Mouse (Mus musculus) forebrain, embryonic 12.5 days (tissue): ENCODE results near the gene C1qtnf12. TPM values are rescaled to one million over a fixed set of nuclear protein-coding genes. Genes with fewer than 3 reads are reported as not detected.

Source experiments
- ATAC-seq: fragments of 200-750 bp; cut with Nextera tagmentation; 2 replicates; pipeline ENCODE4 v1.8.0; 2017; ENCODE audit warnings: moderate TSS enrichment; ENCODE audit not compliant: low FRiP score
- H3K27ac ChIP-seq: fragments of 300-500 bp; sonication (generic); 2 replicates; pipeline ENCODE4 v1.5.1; 2016; ENCODE audit warnings: mild to moderate bottlenecking
- H3K27me3 ChIP-seq: fragments of 300-500 bp; sonication (generic); 2 replicates; pipeline ENCODE4 v1.6.1; 2016; ENCODE audit warnings: mild to moderate bottlenecking
- H3K36me3 ChIP-seq: fragments of 300-500 bp; sonication (generic); replicated peaks from 2 replicates; pipeline ENCODE4 v1.6.1; 2016; ENCODE audit warnings: mild to moderate bottlenecking
- H3K4me1 ChIP-seq: fragments of 300-500 bp; sonication (generic); 2 replicates; pipeline ENCODE4 v1.6.1; 2016
- H3K4me2 ChIP-seq: fragments of 300-500 bp; sonication (generic); 2 replicates; pipeline ENCODE4 v1.6.1; 2016; ENCODE audit warnings: mild to moderate bottlenecking, moderate library complexity
- H3K4me3 ChIP-seq: fragments of 300-500 bp; sonication (generic); replicated peaks from 2 replicates; pipeline ENCODE4 v1.5.1; 2016; ENCODE audit warnings: mild to moderate bottlenecking
- H3K9ac ChIP-seq: fragments of 300-500 bp; sonication (generic); 2 replicates; pipeline ENCODE4 v1.6.1; 2016; ENCODE audit warnings: mild to moderate bottlenecking
- H3K9me3 ChIP-seq: fragments of 300-500 bp; sonication (generic); 2 replicates; pipeline ENCODE4 v1.6.1; 2016
- WGBS: fragments of 180-500 bp; shearing (Covaris S2); methylation state at CpG from one replicate; pipeline ENCODE4 v1.1.7; 2016; 5-methylcytosine and 5-hydroxymethylcytosine counted together
- polyA plus RNA-seq: library from polyadenylated mRNA; unstranded; fragments of >200 nt; fragmentation: Nextera tagmentation; extraction: Ambion mirVana; gene quantifications from 2 replicates; pipeline ENCODE4 v1.2.1, GENCODE M21; 2016

C1qtnf12 gene
- polyA plus RNA-seq: 10.9 and 11.6 TPM in 2 replicates

GRCm38 (mm10) chr4:155962167-155962971 lies at the start of gene C1qtnf12:
Gene C1qtnf12 (plus strand): TSS chr4:155962318.
- Histone ChIP-seq H3K27me3 (no peaks in the 10 kb centered on the region), H3K36me3 (peaks cover 40% of the 10 kb centered on the region), H3K4me2 (peak within 1 kb of the TSS; percentile 90), H3K4me1 (peaks cover 23% of the 10 kb centered on the region), H3K27ac (peak within 1 kb of the TSS; percentile 66), H3K9me3 (no peaks in the 10 kb centered on the region), H3K9ac (peak within 1 kb of the TSS; percentile 74), H3K4me3 (peak within 1 kb of the TSS; percentile 45)
- WGBS: under 1% methylated on average over 41 of the region's 42 CpGs
- peak; percentile 72 for ATAC-seq

GRCm38 (mm10) chr4:155932031-155932430 lies 30.1 kb upstream of the C1qtnf12 start:
- Histone ChIP-seq H3K27ac (no peak overlapping the region), H3K9ac (no peak overlapping the region), H3K9me3 (0 out of 2 replicates have a peak, but pooled peaks cover 2% of the 10 kb centered on the region), H3K27me3 (peaks cover 10% of the 10 kb centered on the region; the same call in 1 of the 2 replicates), H3K36me3 (no peaks in the 10 kb centered on the region), H3K4me1 (no peaks in the 10 kb centered on the region), H3K4me3 (no peak overlapping the region), H3K4me2 (no peak overlapping the region)
- WGBS: 62% methylated on average over 1 of the region's 1 CpGs
- ATAC-seq: no peak

- 2% methylated on average over 17 of the region's 17 CpGs for whole genome bisulfite sequencing
- Histone ChIP-seq H3K9ac (peak overlapping the region; percentile 95), H3K4me1 (peaks cover 18% of the 10 kb centered on the region), H3K36me3 (peaks cover 18% of the 10 kb centered on the region), H3K27ac (peak overlapping the region; percentile 82), H3K27me3 (peaks cover 7% of the 10 kb centered on the region; the same call in 1 of the 2 replicates), H3K4me3 (peak overlapping the region; percentile 99), H3K4me2 (peak overlapping the region; percentile 95), H3K9me3 (no peaks in the 10 kb centered on the region)
- peak; percentile 59; the same call in 1 of the 2 replicates for ATAC-seq
Measured at GRCm38 (mm10) chr4:155943049-155943452, 19.1 kb upstream of the C1qtnf12 start.

- Histone ChIP-seq H3K27ac (peak within 1 kb of the TSS; percentile 82), H3K9ac (peak within 1 kb of the TSS; percentile 95), H3K36me3 (peaks cover 24% of the 10 kb centered on the region), H3K9me3 (no peaks in the 10 kb centered on the region), H3K4me1 (peaks cover 18% of the 10 kb centered on the region), H3K4me2 (peak within 1 kb of the TSS; percentile 95), H3K4me3 (peak within 1 kb of the TSS; percentile 99), H3K27me3 (peaks cover 7% of the 10 kb centered on the region; the same call in 1 of the 2 replicates)
- ATAC-seq: peak; percentile 99
- WGBS: under 1% methylated on average over 85 of the region's 85 CpGs
Measured at GRCm38 (mm10) chr4:155943534-155944249, 18.4 kb upstream of the C1qtnf12 start, which contains the start of gene Ube2j2. Gene Ube2j2 (plus strand): TSS chr4:155943831.

GRCm38 (mm10) chr4:155944271-155944670 lies 17.8 kb upstream of the C1qtnf12 start:
- WGBS: under 1% methylated on average over 17 of the region's 17 CpGs
- H3K9me3 ChIP-seq: no peaks in the 10 kb centered on the region
- H3K9ac ChIP-seq: peak overlapping the region; percentile 95
- ATAC-seq: no peak
- peak overlapping the region; percentile 82; the same call in 1 of the 2 replicates for H3K27ac ChIP-seq
- peak overlapping the region; percentile 95 for H3K4me2 ChIP-seq
- H3K27me3 ChIP-seq: peaks cover 7% of the 10 kb centered on the region; the same call in 1 of the 2 replicates
- peaks cover 18% of the 10 kb centered on the region for H3K4me1 ChIP-seq
- H3K36me3 ChIP-seq: peaks cover 30% of the 10 kb centered on the region
- H3K4me3 ChIP-seq: peak overlapping the region; percentile 99

- H3K9ac ChIP-seq: no peak overlapping the region
- no peaks in the 10 kb centered on the region for H3K27me3 ChIP-seq
- H3K27ac ChIP-seq: no peak overlapping the region
- no peaks in the 10 kb centered on the region for H3K9me3 ChIP-seq
- H3K36me3 ChIP-seq: peaks cover 58% of the 10 kb centered on the region
- no peak overlapping the region for H3K4me2 ChIP-seq
- H3K4me1 ChIP-seq: peaks cover 18% of the 10 kb centered on the region
- no peak for ATAC-seq
- H3K4me3 ChIP-seq: no peak overlapping the region
Measured at GRCm38 (mm10) chr4:155947094-155947493, 15.0 kb upstream of the C1qtnf12 start.

- no peak for ATAC-seq
- H3K27ac ChIP-seq: no peak overlapping the region
- WGBS: 95% methylated on average over 6 of the region's 6 CpGs
- no peak overlapping the region for H3K9ac ChIP-seq
- H3K4me1 ChIP-seq: no peaks in the 10 kb centered on the region
- peaks cover 81% of the 10 kb centered on the region for H3K36me3 ChIP-seq
- H3K4me2 ChIP-seq: no peak overlapping the region
- H3K4me3 ChIP-seq: no peak overlapping the region
- no peaks in the 10 kb centered on the region for H3K9me3 ChIP-seq
- H3K27me3 ChIP-seq: no peaks in the 10 kb centered on the region
Measured at GRCm38 (mm10) chr4:155955491-155955890, 6.6 kb upstream of the C1qtnf12 start.

GRCm38 (mm10) chr4:155959275-155959674 lies 2.8 kb upstream of the C1qtnf12 start:
- H3K4me3 ChIP-seq: no peak overlapping the region

GRCm38 (mm10) chr4:155963106-155963505 lies 988 bp downstream of the C1qtnf12 start:
- Histone ChIP-seq H3K27ac (no peak overlapping the region; the same call in 1 of the 2 replicates), H3K4me1 (peaks cover 23% of the 10 kb centered on the region), H3K36me3 (peaks cover 33% of the 10 kb centered on the region), H3K9me3 (no peaks in the 10 kb centered on the region), H3K4me2 (peak overlapping the region; percentile 90), H3K27me3 (no peaks in the 10 kb centered on the region), H3K4me3 (peak overlapping the region; percentile 45), H3K9ac (peak overlapping the region; percentile 74)
- 54% methylated on average over 7 of the region's 7 CpGs for WGBS
- no peak for ATAC-seq

More at GRCm38 (mm10) chr4:155959275-155959674, 2.8 kb upstream of the C1qtnf12 start:
- H3K9me3 ChIP-seq: no peaks in the 10 kb centered on the region
- WGBS: 3% methylated on average over 5 of the region's 5 CpGs
- peaks cover 53% of the 10 kb centered on the region for H3K36me3 ChIP-seq
- ATAC-seq: peak; percentile 77
- H3K4me1 ChIP-seq: peaks cover 23% of the 10 kb centered on the region
- no peak overlapping the region for H3K9ac ChIP-seq
- no peaks in the 10 kb centered on the region for H3K27me3 ChIP-seq
- H3K4me2 ChIP-seq: no peak overlapping the region
- no peak overlapping the region for H3K27ac ChIP-seq

- WGBS: 93% methylated on average over 11 of the region's 11 CpGs
- Histone ChIP-seq H3K27me3 (no peaks in the 10 kb centered on the region), H3K4me3 (no peak overlapping the region), H3K36me3 (peaks cover 26% of the 10 kb centered on the region), H3K27ac (no peak overlapping the region), H3K4me1 (peaks cover 23% of the 10 kb centered on the region), H3K4me2 (no peak overlapping the region), H3K9me3 (no peaks in the 10 kb centered on the region), H3K9ac (no peak overlapping the region)
- no peak for ATAC-seq
Measured at GRCm38 (mm10) chr4:155964396-155964795, 2.3 kb downstream of the C1qtnf12 start.

- Histone ChIP-seq H3K4me3 (no peak overlapping the region), H3K9me3 (no peaks in the 10 kb centered on the region), H3K4me1 (no peaks in the 10 kb centered on the region; the same call in 1 of the 2 replicates), H3K4me2 (no peak overlapping the region), H3K36me3 (peaks cover 17% of the 10 kb centered on the region), H3K27ac (no peak overlapping the region), H3K27me3 (no peaks in the 10 kb centered on the region), H3K9ac (no peak overlapping the region)
- WGBS: 89% methylated on average over 13 of the region's 13 CpGs
- ATAC-seq: no peak
Measured at GRCm38 (mm10) chr4:155969043-155969653, 7.0 kb downstream of the C1qtnf12 start.

GRCm38 (mm10) chr4:155970286-155970685 lies 8.2 kb downstream of the C1qtnf12 start:
- no peaks in the 10 kb centered on the region for H3K27me3 ChIP-seq
- H3K9ac ChIP-seq: no peak overlapping the region
- no peaks in the 10 kb centered on the region for H3K9me3 ChIP-seq
- no peak overlapping the region for H3K27ac ChIP-seq
- no peak for ATAC-seq
- no peak overlapping the region for H3K4me3 ChIP-seq
- H3K4me2 ChIP-seq: no peak overlapping the region
- no peaks in the 10 kb centered on the region; the same call in 1 of the 2 replicates for H3K4me1 ChIP-seq
- H3K36me3 ChIP-seq: peaks cover 9% of the 10 kb centered on the region
- 79% methylated on average over 5 of the region's 5 CpGs for WGBS
